Mouse (Mus musculus): ENCODE results near the gene Ldha. TPM values are rescaled to one million over a fixed set of nuclear protein-coding genes. Genes with fewer than 3 reads are reported as not detected.
"Not testable (repeated sequence)": the region's sequence is repeated elsewhere in the genome, so short reads cannot be mapped to it uniquely, and the experiment has no call there.

Gene Ldha
- polyA plus RNA-seq, 1 experiment: 1,796 TPM

- not testable (repeated sequence) for H3K4me1 ChIP-seq (ENCODE audit: control insufficient read depth, insufficient read depth, insufficient read length, low read length); H3K27ac ChIP-seq (replicated peaks; ENCODE audit: low read depth, low read length)
Observed at GRCm38 (mm10) chr7:46881941-46882340, 40.7 kb downstream of the Ldha start.

DNA sequence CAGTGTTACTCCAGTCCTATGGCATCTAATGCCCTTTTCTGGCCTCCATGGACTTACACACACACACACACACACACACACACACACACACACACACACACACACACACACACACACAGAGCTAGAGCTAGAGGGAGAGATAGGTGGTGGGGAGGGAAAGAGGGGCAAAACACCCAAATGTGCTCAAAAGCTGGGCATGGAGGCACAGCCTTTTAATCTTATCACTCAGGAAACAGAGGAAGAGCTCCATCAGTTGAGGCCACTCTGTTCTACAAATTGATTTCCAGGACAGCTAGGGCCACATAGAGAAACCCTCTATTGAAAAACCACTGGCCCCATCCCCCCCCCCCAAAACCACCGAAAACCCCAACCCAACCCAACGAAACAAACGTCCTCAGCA is 42.0 kb downstream of the Ldha start:
- no peak overlapping the region for H3K4me3 ChIP-seq (ENCODE audit: insufficient read depth, low read depth, low read length)
- no peaks in the 10 kb centered on the region for H3K4me1 ChIP-seq (ENCODE audit: control insufficient read depth, insufficient read depth, insufficient read length, low read length)
- no peak overlapping the region for H3K27ac ChIP-seq (replicated peaks; ENCODE audit: low read depth, low read length)

More at GRCm38 (mm10) chr7:46881941-46882340, 40.7 kb downstream of the Ldha start:
- H3K4me3 ChIP-seq (ENCODE audit: insufficient read depth, low read depth, low read length): not testable (repeated sequence)

GRCm38 (mm10) chr7:46895511-46895910 is 54.2 kb downstream of the Ldha start:
- H3K4me3 ChIP-seq (ENCODE audit: insufficient read depth, low read depth, low read length): no peak overlapping the region
- no peak overlapping the region for H3K27ac ChIP-seq (replicated peaks; ENCODE audit: low read depth, low read length)
- no peaks in the 10 kb centered on the region for H3K4me1 ChIP-seq (ENCODE audit: control insufficient read depth, insufficient read depth, insufficient read length, low read length)

DNA sequence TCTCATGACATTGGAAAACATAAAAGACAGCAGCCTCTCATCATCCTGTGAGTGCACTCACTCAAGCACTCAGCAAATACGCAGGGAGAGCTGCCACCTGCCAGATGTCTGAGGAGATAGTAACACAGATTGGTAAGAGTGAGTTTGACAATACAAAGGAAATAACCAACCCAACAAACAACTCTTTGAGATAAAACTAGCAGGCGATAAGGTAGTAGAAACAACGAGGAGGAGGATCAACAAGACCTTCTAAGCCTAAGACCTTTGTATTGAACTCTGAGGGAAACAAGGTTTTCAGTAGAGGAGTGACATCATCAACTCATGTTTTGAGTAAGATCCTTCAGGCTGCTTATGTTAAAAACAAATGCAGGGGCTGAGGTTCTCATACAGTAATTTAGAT is 58.1 kb downstream of the Ldha start:
- no peaks in the 10 kb centered on the region for H3K4me1 ChIP-seq (ENCODE audit: control insufficient read depth, insufficient read depth, insufficient read length, low read length)
- H3K4me3 ChIP-seq (ENCODE audit: insufficient read depth, low read depth, low read length): no peak overlapping the region
- H3K27ac ChIP-seq (replicated peaks; ENCODE audit: low read depth, low read length): no peak overlapping the region

Other genes starting within 250 kb of the Ldha start
- 3.5 and 5.0 TPM in 2 replicates for gene Sergef, start 201.7 kb upstream of the Ldha start, polyA plus RNA-seq (2012; ENCODE audit: insufficient read depth, insufficient read length, missing spikeins)
- not detected in 2 replicates for gene Tph1, start 168.9 kb upstream of the Ldha start, polyA plus RNA-seq (2012; ENCODE audit: insufficient read depth, insufficient read length, missing spikeins)
- 3.2 and 4.4 TPM in 2 replicates for gene Saal1, start 130.8 kb upstream of the Ldha start, polyA plus RNA-seq (2012; ENCODE audit: insufficient read depth, insufficient read length, missing spikeins)
- gene Saa3, start 125.8 kb upstream of the Ldha start, polyA plus RNA-seq (2012; ENCODE audit: insufficient read depth, insufficient read length, missing spikeins): 3.2 TPM in 1 of 2 replicates, not detected in the other
- gene Saa4, start 108.9 kb upstream of the Ldha start, polyA plus RNA-seq (2012; ENCODE audit: insufficient read depth, insufficient read length, missing spikeins): 0.48 TPM in 1 of 2 replicates, not detected in the other
- not detected in 2 replicates for gene Saa1, start 98.5 kb upstream of the Ldha start, polyA plus RNA-seq (2012; ENCODE audit: insufficient read depth, insufficient read length, missing spikeins)
- not detected in 2 replicates for gene Saa2, start 89.7 kb upstream of the Ldha start, polyA plus RNA-seq (2012; ENCODE audit: insufficient read depth, insufficient read length, missing spikeins)
- gene Hps5, start 45.4 kb upstream of the Ldha start, polyA plus RNA-seq (2012; ENCODE audit: insufficient read depth, insufficient read length, missing spikeins): 11.9 and 13.5 TPM in 2 replicates
- 17.6 and 24.3 TPM in 2 replicates for gene Gtf2h1, start 45.4 kb upstream of the Ldha start, polyA plus RNA-seq (2012; ENCODE audit: insufficient read depth, insufficient read length, missing spikeins)
- not detected in 2 replicates for gene Ldhc, start 19.7 kb downstream of the Ldha start, polyA plus RNA-seq (2012; ENCODE audit: insufficient read depth, insufficient read length, missing spikeins)
- 91.6 and 103 TPM in 2 replicates for gene Tsg101, start 78.5 kb downstream of the Ldha start, polyA plus RNA-seq (2012; ENCODE audit: insufficient read depth, insufficient read length, missing spikeins)
- gene Uevld, start 117.1 kb downstream of the Ldha start, polyA plus RNA-seq (2012; ENCODE audit: insufficient read depth, insufficient read length, missing spikeins): 9.3 and 12.4 TPM in 2 replicates
- not detected in 2 replicates for gene Gm9999, start 142.1 kb downstream of the Ldha start, polyA plus RNA-seq (2012; ENCODE audit: insufficient read depth, insufficient read length, missing spikeins)
- 6.4 TPM in 2 replicates for gene Spty2d1, start 166.9 kb downstream of the Ldha start, polyA plus RNA-seq (2012; ENCODE audit: insufficient read depth, insufficient read length, missing spikeins)
- 2.6 and 4.9 TPM in 2 replicates for gene Tmem86a, start 209.1 kb downstream of the Ldha start, polyA plus RNA-seq (2012; ENCODE audit: insufficient read depth, insufficient read length, missing spikeins)